Mouse (Mus musculus) heart, embryonic 12.5 days (tissue): ENCODE measurements around the gene Cdk14. TPM values are rescaled to one million over a fixed set of nuclear protein-coding genes. Genes with fewer than 3 reads are reported as not detected.

ENCODE experiments used
- ATAC-seq: fragments of 200-750 bp; cut with Nextera tagmentation; 2 replicates; pipeline ENCODE4 v1.8.0; 2017; ENCODE audit warnings: moderate TSS enrichment, moderate library complexity; ENCODE audit not compliant: insufficient number of reproducible peaks, low FRiP score
- H3K27ac ChIP-seq: fragments of 300-500 bp; sonication (generic); 2 replicates; pipeline ENCODE4 v1.5.1; 2016; ENCODE audit warnings: mild to moderate bottlenecking, moderate library complexity; ENCODE audit not compliant: poor library complexity, severe bottlenecking
- H3K27me3 ChIP-seq: fragments of 300-500 bp; sonication (generic); replicated peaks from 2 replicates; pipeline ENCODE4 v1.6.1; 2016; ENCODE audit warnings: mild to moderate bottlenecking, moderate library complexity
- H3K36me3 ChIP-seq: fragments of 300-500 bp; sonication (generic); 2 replicates; pipeline ENCODE4 v1.6.1; 2016; ENCODE audit warnings: mild to moderate bottlenecking, moderate library complexity
- H3K4me1 ChIP-seq: fragments of 300-500 bp; sonication (generic); replicated peaks from 2 replicates; pipeline ENCODE4 v1.6.1; 2016; ENCODE audit warnings: mild to moderate bottlenecking
- H3K4me2 ChIP-seq: fragments of 300-500 bp; sonication (generic); 2 replicates; pipeline ENCODE4 v1.6.1; 2016; ENCODE audit warnings: mild to moderate bottlenecking, moderate library complexity
- H3K4me3 ChIP-seq: fragments of 300-500 bp; sonication (generic); 2 replicates; pipeline ENCODE4 v1.5.1; 2016; ENCODE audit warnings: mild to moderate bottlenecking
- H3K9ac ChIP-seq: fragments of 300-500 bp; sonication (generic); 2 replicates; pipeline ENCODE4 v1.6.1; 2016; ENCODE audit warnings: mild to moderate bottlenecking, moderate library complexity
- H3K9me3 ChIP-seq: fragments of 300-500 bp; sonication (generic); replicated peaks from 2 replicates; pipeline ENCODE4 v1.6.1; 2016; ENCODE audit warnings: mild to moderate bottlenecking, moderate library complexity
- WGBS: fragments of 180-500 bp; shearing (Covaris S2); methylation state at CpG from one replicate; pipeline ENCODE4 v1.1.7; 2016; 5-methylcytosine and 5-hydroxymethylcytosine counted together
- polyA plus RNA-seq: library from polyadenylated mRNA; unstranded; fragments of >200 nt; fragmentation: Nextera tagmentation; extraction: Ambion mirVana; gene quantifications from 2 replicates; pipeline ENCODE4 v1.2.1, GENCODE M21; 2016

Gene Cdk14
- polyA plus RNA-seq, 1 experiment from 2014 or later = 20.4 TPM

GRCm38 (mm10) chr5:5284531-5284930 is 135.6 kb downstream of the Cdk14 start:
- H3K4me2 ChIP-seq = no peak overlapping the region
- no peaks in the 10 kb centered on the region for H3K36me3 ChIP-seq
- no peak for ATAC-seq
- no peak overlapping the region for H3K9ac ChIP-seq
- 74% methylated on average over 5 of the region's 5 CpGs for WGBS
- no peaks in the 10 kb centered on the region for H3K9me3 ChIP-seq
- no peak overlapping the region for H3K4me3 ChIP-seq
- H3K27ac ChIP-seq = no peak overlapping the region
- H3K27me3 ChIP-seq = no peaks in the 10 kb centered on the region
- H3K4me1 ChIP-seq = peaks cover 21% of the 10 kb centered on the region

- Histone ChIP-seq H3K27me3 (no peaks in the 10 kb centered on the region), H3K36me3 (no peaks in the 10 kb centered on the region), H3K4me1 (peaks cover 19% of the 10 kb centered on the region), H3K4me3 (no peak overlapping the region), H3K27ac (no peak overlapping the region), H3K9ac (no peak overlapping the region), H3K9me3 (no peaks in the 10 kb centered on the region), H3K4me2 (no peak overlapping the region)
- no peak for ATAC-seq
- WGBS = 50% methylated on average over 6 of the region's 6 CpGs
Measured at GRCm38 (mm10) chr5:5283756-5284430, 136.2 kb downstream of the Cdk14 start.

DNA sequence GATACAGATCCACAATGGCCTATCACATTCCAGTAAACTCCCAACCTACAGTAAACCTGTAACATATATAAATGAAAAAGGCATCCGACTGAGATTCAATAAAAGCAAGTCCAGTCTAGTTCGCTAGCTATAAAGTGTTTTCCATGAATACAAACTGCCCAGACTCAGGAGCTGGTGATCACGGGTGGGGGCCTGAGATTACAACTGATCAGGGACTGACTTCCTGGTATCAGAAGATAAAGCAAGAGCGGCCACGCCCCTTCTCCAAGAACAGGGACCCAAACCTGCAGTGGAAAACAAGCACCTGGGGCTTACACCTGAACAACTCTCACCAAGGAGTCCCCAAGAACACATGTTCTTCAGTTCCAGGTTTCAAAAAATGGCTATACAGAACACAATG is 137.7 kb downstream of the Cdk14 start:
- H3K9me3 ChIP-seq = no peaks in the 10 kb centered on the region
- no peak for ATAC-seq
- no peaks in the 10 kb centered on the region for H3K36me3 ChIP-seq

DNA sequence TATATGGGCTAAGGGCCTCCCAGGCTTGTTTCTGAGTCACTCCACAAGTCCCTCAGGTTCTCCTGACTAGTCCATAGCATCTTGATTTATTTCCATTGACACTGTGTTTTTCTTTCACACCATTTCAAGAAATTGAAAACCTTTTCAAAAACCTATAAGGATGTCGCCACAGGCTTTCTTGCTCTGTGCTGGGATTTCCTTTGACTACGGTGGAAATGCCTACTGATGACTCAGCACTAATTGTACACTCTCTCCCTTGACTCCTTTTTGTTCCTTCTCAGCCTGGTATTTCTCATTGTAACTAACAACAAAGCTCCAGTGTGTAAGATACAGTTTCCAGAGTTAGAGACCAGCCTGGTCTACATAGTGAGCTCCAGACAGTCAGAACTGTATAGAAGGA is 144.8 kb downstream of the Cdk14 start:
- no peak for ATAC-seq
- Histone ChIP-seq H3K4me3 (no peak overlapping the region), H3K4me1 (peaks cover 13% of the 10 kb centered on the region; the same call in 1 of the 2 replicates), H3K27me3 (no peaks in the 10 kb centered on the region), H3K9ac (no peak overlapping the region), H3K4me2 (no peak overlapping the region), H3K36me3 (no peaks in the 10 kb centered on the region), H3K27ac (no peak overlapping the region), H3K9me3 (no peaks in the 10 kb centered on the region)
- 51% methylated on average over 2 of the region's 2 CpGs for WGBS

More for the DNA sequence above, 137.7 kb downstream of the Cdk14 start:
- Histone ChIP-seq H3K27me3 (no peaks in the 10 kb centered on the region), H3K4me2 (no peak overlapping the region), H3K4me1 (peaks cover 19% of the 10 kb centered on the region), H3K9ac (no peak overlapping the region), H3K27ac (no peak overlapping the region), H3K4me3 (no peak overlapping the region)
- WGBS = 85% methylated on average over 5 of the region's 5 CpGs

DNA sequence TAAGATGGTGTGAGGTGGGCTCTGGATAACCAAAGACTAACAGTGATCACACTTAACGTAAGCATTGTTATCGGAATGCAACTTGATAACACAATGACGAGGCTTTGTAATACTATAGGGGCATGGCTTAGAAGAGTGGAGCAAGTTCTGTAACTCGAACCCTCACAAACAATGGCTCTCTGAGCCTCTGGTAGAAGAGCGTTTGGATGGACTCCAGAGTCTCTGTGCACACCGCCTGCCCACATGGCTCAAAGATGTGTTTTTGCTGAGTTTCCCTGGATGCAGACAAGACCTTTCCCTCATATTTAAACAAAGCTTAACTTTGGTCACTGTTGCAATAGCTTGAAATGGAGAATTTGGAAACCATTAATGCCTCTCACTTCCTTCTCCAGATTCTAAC is 145.8 kb downstream of the Cdk14 start:
- no peak overlapping the region for H3K9ac ChIP-seq
- peaks cover 13% of the 10 kb centered on the region; the same call in 1 of the 2 replicates for H3K4me1 ChIP-seq
- no peak overlapping the region for H3K4me2 ChIP-seq
- H3K9me3 ChIP-seq = no peaks in the 10 kb centered on the region
- 52% methylated on average over 6 of the region's 6 CpGs for WGBS
- ATAC-seq = no peak
- H3K36me3 ChIP-seq = no peaks in the 10 kb centered on the region
- no peak overlapping the region for H3K4me3 ChIP-seq
- no peak overlapping the region for H3K27ac ChIP-seq
- no peaks in the 10 kb centered on the region for H3K27me3 ChIP-seq

GRCm38 (mm10) chr5:5266787-5267126 is 153.4 kb downstream of the Cdk14 start:
- no peaks in the 10 kb centered on the region for H3K9me3 ChIP-seq
- no peak overlapping the region for H3K4me3 ChIP-seq
- ATAC-seq = no peak
- H3K9ac ChIP-seq = no peak overlapping the region
- H3K4me2 ChIP-seq = no peak overlapping the region
- no peaks in the 10 kb centered on the region for H3K36me3 ChIP-seq
- WGBS = 83% methylated on average over 3 of the region's 3 CpGs
- H3K4me1 ChIP-seq = peaks cover 24% of the 10 kb centered on the region
- H3K27me3 ChIP-seq = no peaks in the 10 kb centered on the region
- no peak overlapping the region for H3K27ac ChIP-seq

DNA sequence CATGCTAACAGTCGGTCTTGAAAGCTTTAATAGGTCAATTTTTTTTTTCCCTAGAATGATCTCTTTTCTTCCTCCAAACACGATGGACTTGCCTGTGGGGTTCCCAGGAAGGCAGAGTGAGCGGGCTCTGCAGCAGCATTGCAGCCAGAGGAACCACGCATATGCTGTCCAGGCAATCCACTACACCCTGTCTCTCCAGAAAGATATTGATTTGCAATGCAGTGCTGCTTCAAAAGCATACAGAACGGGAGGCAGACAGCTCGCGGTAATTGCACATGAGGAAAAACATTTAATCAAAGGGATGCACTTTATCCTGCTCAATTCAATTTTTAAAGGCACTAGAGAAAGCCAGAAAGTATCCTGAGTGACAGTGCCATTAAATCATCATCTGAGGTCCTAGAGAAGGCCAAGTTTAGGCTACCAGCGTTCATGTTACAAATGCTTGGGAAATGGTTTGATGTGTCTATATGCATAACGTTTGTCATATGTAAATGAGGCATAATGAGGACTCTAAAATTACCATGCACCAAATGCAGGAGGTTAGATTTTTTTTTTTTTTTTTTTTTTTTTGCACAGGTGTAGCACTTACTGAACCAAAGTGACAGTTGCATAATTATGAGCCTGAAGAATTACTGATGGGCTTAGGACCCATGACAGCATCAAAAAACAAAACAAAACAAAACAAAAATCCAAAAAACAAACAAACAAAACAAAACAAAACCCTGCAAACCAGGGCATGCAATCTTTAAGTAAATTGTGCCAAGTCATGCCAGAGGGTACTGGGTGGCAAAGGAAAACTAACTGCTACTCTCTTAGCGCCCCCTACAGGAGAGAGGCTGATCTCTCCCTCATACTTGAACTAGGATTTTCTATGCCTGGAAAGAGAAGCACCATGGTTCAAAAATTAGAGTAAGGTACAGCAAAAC is 154.0 kb downstream of the Cdk14 start:
- Histone ChIP-seq H3K4me2 (peak overlapping the region; percentile 52), H3K9ac (no peak overlapping the region), H3K9me3 (no peaks in the 10 kb centered on the region), H3K4me3 (no peak overlapping the region), H3K27me3 (no peaks in the 10 kb centered on the region), H3K4me1 (peaks cover 31% of the 10 kb centered on the region), H3K36me3 (no peaks in the 10 kb centered on the region), H3K27ac (peak overlapping the region; percentile 30; the same call in 1 of the 2 replicates)
- ATAC-seq = no peak
- 44% methylated on average over 10 of the region's 10 CpGs for WGBS

GRCm38 (mm10) chr5:5265401-5265841 is 154.7 kb downstream of the Cdk14 start:
- Histone ChIP-seq H3K27ac (no peak overlapping the region), H3K4me3 (no peak overlapping the region), H3K4me1 (peaks cover 35% of the 10 kb centered on the region), H3K36me3 (no peaks in the 10 kb centered on the region), H3K9ac (no peak overlapping the region), H3K4me2 (peak overlapping the region; percentile 52), H3K9me3 (no peaks in the 10 kb centered on the region), H3K27me3 (no peaks in the 10 kb centered on the region)
- no peak for ATAC-seq
- 24% methylated on average over 8 of the region's 8 CpGs for WGBS

GRCm38 (mm10) chr5:5264712-5265111 is 155.4 kb downstream of the Cdk14 start:
- Histone ChIP-seq H3K9me3 (no peaks in the 10 kb centered on the region), H3K4me1 (peaks cover 40% of the 10 kb centered on the region), H3K4me3 (no peak overlapping the region), H3K36me3 (no peaks in the 10 kb centered on the region), H3K27ac (no peak overlapping the region), H3K27me3 (no peaks in the 10 kb centered on the region), H3K4me2 (peak overlapping the region; percentile 52; the same call in 1 of the 2 replicates), H3K9ac (no peak overlapping the region)
- 61% methylated on average over 2 of the region's 2 CpGs for WGBS
- ATAC-seq = no peak

- Histone ChIP-seq H3K4me2 (peak overlapping the region; percentile 54), H3K27me3 (no peaks in the 10 kb centered on the region), H3K36me3 (no peaks in the 10 kb centered on the region), H3K4me1 (peaks cover 48% of the 10 kb centered on the region), H3K4me3 (peak overlapping the region; percentile 21; the same call in 1 of the 2 replicates), H3K9ac (0 out of 2 replicates have a peak overlapping the region, but pooled peaks have one; percentile 11), H3K27ac (peak overlapping the region; percentile 81), H3K9me3 (no peaks in the 10 kb centered on the region)
- ATAC-seq = no peak
- WGBS = 48% methylated on average over 14 of the region's 14 CpGs
Measured at GRCm38 (mm10) chr5:5261725-5262296, 158.3 kb downstream of the Cdk14 start.
